Mouse (Mus musculus): ENCODE data around the gene Spire2. TPM values are rescaled to one million over a fixed set of nuclear protein-coding genes. Genes with fewer than 3 reads are reported as not detected.
A peak's percentile ranks its signal among the peaks of the same experiment; 100 is the strongest.

Gene Spire2
- polyA plus RNA-seq, 1 experiment: 3.0 TPM

DNA sequence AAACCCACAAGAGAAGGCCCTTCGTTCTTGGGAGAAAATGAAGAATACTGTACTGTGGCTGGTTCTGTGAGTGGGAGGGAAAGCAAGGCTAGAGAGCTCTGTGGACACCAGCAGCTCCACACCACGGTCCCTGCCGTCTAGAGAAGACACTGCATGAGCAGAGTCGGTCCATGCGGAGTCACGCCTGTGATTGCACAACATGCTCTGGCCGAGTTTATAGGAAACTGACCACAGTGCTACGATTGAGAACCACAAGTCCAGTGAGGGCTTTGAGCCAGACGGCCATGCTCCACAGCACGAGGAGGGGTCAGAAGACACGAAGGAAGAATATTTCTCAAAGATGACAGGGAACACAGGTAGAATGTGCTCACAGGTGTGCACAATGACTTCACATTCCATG lies 34.2 kb upstream of the Spire2 start:
- Histone ChIP-seq H3K4me1 (ENCODE audit: control insufficient read depth, insufficient read depth, low read length) (no peaks in the 10 kb centered on the region), H3K4me3 (ENCODE audit: insufficient read depth, low read length) (no peak overlapping the region), H3K27ac (ENCODE audit: insufficient read depth, low read length) (no peak overlapping the region)
- TF ChIP-seq CTCF (IDR thresholded peaks at IDR 0.05; ENCODE audit: borderline replicate concordance, insufficient read depth, low read length): no peak
- no peak for TF ChIP-seq POLR2A (IDR thresholded peaks at IDR 0.05; ENCODE audit: low read depth, low read length)

DNA sequence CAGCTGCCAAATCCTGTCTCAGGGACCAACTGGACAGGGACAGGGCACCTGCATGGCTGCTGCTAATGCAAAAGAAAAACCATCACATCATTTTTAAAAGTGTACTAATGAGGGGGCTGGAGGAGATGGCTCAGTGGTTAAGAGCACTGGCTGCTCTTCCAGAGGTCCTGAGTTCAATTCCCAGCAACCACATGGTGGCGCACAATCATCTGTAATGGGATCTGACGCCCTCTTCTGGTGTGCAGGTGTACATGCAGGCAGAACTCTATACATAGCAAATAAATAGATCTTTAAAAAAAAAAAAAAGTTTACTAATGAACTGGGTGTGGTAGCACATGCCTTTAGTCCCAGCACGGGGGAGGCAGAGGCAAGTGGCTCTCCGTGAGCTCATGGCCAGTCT lies 23.8 kb upstream of the Spire2 start:
- Histone ChIP-seq H3K4me3 (ENCODE audit: insufficient read depth, low read length) (no peak overlapping the region), H3K4me1 (ENCODE audit: control insufficient read depth, insufficient read depth, low read length) (no peaks in the 10 kb centered on the region), H3K27ac (ENCODE audit: insufficient read depth, low read length) (no peak overlapping the region)
- TF ChIP-seq POLR2A (IDR thresholded peaks at IDR 0.05; ENCODE audit: low read depth, low read length): no peak
- TF ChIP-seq CTCF (IDR thresholded peaks at IDR 0.05; ENCODE audit: borderline replicate concordance, insufficient read depth, low read length): no peak

DNA sequence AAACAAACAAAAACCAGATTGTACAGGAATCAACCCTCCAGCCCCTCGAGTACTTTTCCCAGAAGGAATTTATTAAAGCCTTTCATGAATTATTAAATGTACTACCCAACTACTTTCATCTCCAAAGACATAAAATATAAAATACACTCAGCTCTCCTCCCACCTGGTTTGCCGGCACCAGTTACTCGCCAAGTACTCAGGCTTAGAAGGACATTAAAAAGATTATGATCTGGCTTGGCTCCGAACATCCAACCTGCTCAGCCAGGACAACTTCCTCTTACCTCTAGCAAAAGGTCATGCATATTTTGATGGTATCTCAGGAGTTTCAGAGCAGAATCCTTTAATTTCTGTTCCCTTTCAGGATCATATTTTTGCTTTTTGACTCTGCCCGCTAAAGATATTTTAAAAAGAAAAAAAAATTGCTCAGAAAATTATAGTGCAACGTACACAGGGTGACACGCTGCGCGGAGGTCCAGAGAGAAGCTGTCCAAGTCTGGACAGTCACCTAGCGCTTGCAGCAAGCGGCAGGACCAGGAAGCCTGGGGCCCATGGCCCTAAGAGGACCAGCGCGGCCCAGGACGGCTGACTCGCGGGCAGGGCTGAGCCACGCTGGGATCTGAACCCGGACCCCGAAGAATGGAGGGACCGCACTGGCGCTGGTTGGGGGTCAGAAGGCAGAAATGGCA lies 14.6 kb upstream of the Spire2 start:
- H3K4me3 ChIP-seq (ENCODE audit: insufficient read depth, low read length): peak overlapping the region; percentile 62
- H3K27ac ChIP-seq (ENCODE audit: insufficient read depth, low read length): no peak overlapping the region
- no peaks in the 10 kb centered on the region for H3K4me1 ChIP-seq (ENCODE audit: control insufficient read depth, insufficient read depth, low read length)
- TF ChIP-seq CTCF (IDR thresholded peaks at IDR 0.05; ENCODE audit: borderline replicate concordance, insufficient read depth, low read length) (no peak), POLR2A (IDR thresholded peaks at IDR 0.05; ENCODE audit: low read depth, low read length) (no peak)

DNA sequence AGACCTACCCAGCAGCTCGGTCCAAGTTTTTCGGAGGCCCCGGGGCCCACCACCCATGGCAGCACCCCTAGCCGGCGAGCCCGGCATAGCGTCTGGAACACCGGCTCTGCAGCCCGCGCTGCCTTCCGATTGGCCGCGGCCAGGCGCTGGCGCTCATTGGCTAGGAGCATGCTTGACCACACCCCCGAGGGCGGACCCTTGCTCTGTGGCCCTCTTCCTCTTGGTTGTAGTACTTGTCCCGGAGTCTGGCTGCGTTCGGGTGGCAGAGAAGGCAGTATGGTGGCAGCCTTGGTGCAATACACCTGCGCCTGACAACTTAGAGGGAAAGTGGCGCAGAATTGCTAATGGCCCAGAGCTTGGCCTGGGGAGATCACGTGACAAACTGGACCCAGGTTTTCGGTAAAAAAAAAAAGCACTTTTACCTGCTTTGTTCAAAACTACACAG lies 14.0 kb upstream of the Spire2 start, which contains the start of gene Fanca:
Gene Fanca (minus strand): TSS at position 110 of the 445 bp plus-strand sequence.
- no peaks in the 10 kb centered on the region for H3K4me1 ChIP-seq (ENCODE audit: control insufficient read depth, insufficient read depth, low read length)
- TF ChIP-seq POLR2A (IDR thresholded peaks at IDR 0.05; ENCODE audit: low read depth, low read length) (peak; percentile 86), CTCF (IDR thresholded peaks at IDR 0.05; ENCODE audit: borderline replicate concordance, insufficient read depth, low read length) (no peak)
- peak within 1 kb of the TSS; percentile 62 for H3K4me3 ChIP-seq (ENCODE audit: insufficient read depth, low read length)
- no peak within 1 kb of the TSS for H3K27ac ChIP-seq (ENCODE audit: insufficient read depth, low read length)

DNA sequence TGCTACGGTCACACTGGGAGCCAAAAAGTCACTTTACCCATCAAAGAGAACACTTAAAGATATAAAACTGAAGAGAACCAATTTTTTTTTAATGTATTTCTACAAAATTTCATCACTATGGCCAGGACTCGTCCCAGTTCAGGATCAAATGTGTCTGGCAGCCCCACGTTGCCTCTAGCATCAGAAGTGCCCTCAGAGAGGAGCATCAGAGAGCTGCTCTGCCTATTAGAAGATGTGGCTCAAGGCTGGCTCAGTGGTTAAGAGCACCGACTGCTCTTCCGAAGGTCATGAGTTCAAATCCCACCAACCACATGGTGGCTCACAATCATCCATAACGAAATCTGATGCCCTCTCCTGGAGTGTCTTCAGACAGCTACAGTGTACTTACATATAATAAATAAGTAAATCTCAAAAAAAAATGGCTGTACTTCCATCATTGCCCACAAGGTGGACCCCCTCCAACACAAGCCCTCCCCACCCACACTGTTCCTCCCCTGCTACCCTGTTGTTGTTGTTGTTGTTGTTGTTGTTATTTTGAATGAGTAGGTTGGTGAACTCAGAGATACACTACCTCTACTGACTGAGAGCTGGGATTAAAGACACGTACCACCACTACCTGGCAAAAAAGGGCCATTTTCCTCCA lies 12.9 kb upstream of the Spire2 start:
- peak; percentile 47; the same call in 1 of the 2 replicates for TF ChIP-seq CTCF (IDR thresholded peaks at IDR 0.05; ENCODE audit: borderline replicate concordance, insufficient read depth, low read length)
- no peak for TF ChIP-seq POLR2A (IDR thresholded peaks at IDR 0.05; ENCODE audit: low read depth, low read length)
- no peak overlapping the region for H3K27ac ChIP-seq (ENCODE audit: insufficient read depth, low read length)
- no peak overlapping the region for H3K4me3 ChIP-seq (ENCODE audit: insufficient read depth, low read length)
- no peaks in the 10 kb centered on the region for H3K4me1 ChIP-seq (ENCODE audit: control insufficient read depth, insufficient read depth, low read length)

DNA sequence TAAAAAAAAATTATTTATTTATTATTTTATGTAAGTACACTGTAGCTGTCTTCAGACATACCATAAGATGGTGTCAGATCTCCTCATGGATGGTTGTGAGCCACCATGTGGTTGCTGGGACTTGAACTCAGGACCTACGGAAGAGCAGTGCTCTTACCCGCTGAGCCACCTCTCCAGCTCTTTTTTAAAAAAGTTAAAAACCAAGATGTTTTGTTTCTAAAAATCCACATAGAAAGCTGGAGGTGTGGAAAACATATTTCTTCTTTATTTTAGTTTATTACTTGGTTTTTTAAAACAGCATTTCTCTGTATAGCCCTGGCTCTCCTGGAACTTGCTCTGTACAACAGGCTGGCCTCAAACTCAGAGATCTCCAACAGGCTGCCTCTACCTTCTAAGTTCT lies 4.0 kb upstream of the Spire2 start:
- Histone ChIP-seq H3K4me1 (ENCODE audit: control insufficient read depth, insufficient read depth, low read length) (peaks cover 12% of the 10 kb centered on the region), H3K4me3 (ENCODE audit: insufficient read depth, low read length) (no peak overlapping the region), H3K27ac (ENCODE audit: insufficient read depth, low read length) (no peak overlapping the region)
- TF ChIP-seq POLR2A (IDR thresholded peaks at IDR 0.05; ENCODE audit: low read depth, low read length) (no peak), CTCF (IDR thresholded peaks at IDR 0.05; ENCODE audit: borderline replicate concordance, insufficient read depth, low read length) (no peak)

DNA sequence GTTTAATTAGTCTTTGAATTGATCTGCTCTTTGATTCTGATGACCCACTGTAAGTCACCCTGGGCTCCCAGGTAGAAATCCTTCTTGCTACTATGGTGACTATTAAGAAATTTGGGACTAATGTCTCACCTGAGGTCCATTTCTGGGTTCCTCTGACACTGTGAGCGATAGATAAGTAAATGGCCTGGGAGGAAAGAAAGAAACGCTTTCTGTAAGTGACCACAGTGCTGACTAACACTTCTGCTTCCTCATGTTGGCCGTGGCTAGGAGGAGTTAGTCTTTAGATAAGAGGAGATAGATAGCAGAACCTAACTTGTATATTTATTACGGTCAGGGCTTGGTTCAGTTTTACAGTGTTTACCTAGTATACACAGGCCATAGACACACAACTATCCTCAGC lies 3.2 kb upstream of the Spire2 start:
- no peak for TF ChIP-seq POLR2A (IDR thresholded peaks at IDR 0.05; ENCODE audit: low read depth, low read length)
- TF ChIP-seq CTCF (IDR thresholded peaks at IDR 0.05; ENCODE audit: borderline replicate concordance, insufficient read depth, low read length): no peak
- H3K27ac ChIP-seq (ENCODE audit: insufficient read depth, low read length): no peak overlapping the region
- H3K4me1 ChIP-seq (ENCODE audit: control insufficient read depth, insufficient read depth, low read length): peaks cover 12% of the 10 kb centered on the region

DNA sequence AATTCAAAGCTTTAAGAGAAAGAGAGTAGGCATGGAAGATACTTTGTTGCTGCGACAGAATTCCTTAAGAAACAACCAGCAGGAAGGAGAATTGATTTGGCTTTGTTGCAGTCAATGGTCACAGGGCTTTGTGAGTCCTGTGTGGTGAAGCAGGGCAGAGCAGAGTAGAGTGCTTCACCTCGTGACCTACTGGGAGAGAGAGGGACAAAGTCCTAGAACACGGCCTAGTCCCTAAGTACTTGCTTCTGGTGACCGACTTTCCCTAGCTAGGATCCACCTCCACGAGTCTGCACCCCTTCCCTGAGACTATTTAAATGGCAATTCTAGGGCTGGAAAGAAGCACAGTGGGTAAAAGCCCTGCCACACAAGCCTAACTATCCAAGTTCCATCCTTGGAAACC lies 2.6 kb upstream of the Spire2 start:
- Histone ChIP-seq H3K4me1 (ENCODE audit: control insufficient read depth, insufficient read depth, low read length) (peaks cover 12% of the 10 kb centered on the region), H3K4me3 (ENCODE audit: insufficient read depth, low read length) (no peak overlapping the region), H3K27ac (ENCODE audit: insufficient read depth, low read length) (no peak overlapping the region)
- TF ChIP-seq CTCF (IDR thresholded peaks at IDR 0.05; ENCODE audit: borderline replicate concordance, insufficient read depth, low read length) (no peak), POLR2A (IDR thresholded peaks at IDR 0.05; ENCODE audit: low read depth, low read length) (no peak)

More for the DNA sequence above, 3.2 kb upstream of the Spire2 start:
- no peak overlapping the region for H3K4me3 ChIP-seq (ENCODE audit: insufficient read depth, low read length)

DNA sequence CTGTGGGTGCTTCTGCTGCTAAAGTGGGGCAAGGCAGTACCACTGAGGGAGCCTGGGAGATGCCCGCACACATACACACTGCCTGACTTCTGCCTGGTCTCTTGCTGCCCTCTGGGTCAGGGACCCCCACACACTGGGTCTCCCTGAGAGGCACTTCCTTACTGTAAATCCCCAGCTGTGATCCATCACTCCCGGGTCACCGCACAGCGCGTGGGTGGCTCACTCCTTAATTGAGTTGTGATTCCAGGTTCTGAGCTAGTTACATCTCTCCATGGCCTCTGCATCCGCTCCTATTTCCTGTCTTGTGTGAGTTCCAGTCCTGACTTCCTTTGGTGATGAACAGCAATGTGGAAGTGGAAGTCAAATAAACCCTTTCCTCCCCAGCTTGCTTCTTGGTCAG lies 1.8 kb upstream of the Spire2 start:
- peak overlapping the region; percentile 81 for H3K27ac ChIP-seq (ENCODE audit: insufficient read depth, low read length)
- no peak overlapping the region for H3K4me3 ChIP-seq (ENCODE audit: insufficient read depth, low read length)
- no peak for TF ChIP-seq CTCF (IDR thresholded peaks at IDR 0.05; ENCODE audit: borderline replicate concordance, insufficient read depth, low read length)
- TF ChIP-seq POLR2A (IDR thresholded peaks at IDR 0.05; ENCODE audit: low read depth, low read length): no peak
- peaks cover 12% of the 10 kb centered on the region for H3K4me1 ChIP-seq (ENCODE audit: control insufficient read depth, insufficient read depth, low read length)

DNA sequence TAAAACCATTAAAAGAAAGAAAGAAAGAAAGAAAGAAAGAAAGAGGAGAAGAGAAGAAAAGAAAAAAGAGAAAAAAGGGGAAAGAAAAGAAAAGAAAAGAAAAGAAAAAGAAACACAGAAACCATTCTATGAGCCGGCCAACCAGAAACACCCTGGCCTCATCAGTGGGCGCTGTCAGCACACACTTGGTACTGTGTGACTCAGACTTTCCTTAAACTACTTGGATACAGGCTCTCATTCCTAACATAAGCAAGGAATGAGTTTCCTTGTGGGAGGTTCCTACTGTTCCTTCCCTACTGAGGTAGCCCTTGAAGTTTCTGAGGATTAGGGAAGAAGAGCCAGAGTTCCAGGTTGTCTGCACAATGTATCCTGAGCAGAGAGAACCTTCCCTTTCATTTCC lies 1.2 kb upstream of the Spire2 start:
- TF ChIP-seq CTCF (IDR thresholded peaks at IDR 0.05; ENCODE audit: borderline replicate concordance, insufficient read depth, low read length): no peak
- peak; percentile 70 for TF ChIP-seq POLR2A (IDR thresholded peaks at IDR 0.05; ENCODE audit: low read depth, low read length)

More for the DNA sequence above, 1.2 kb upstream of the Spire2 start:
- Histone ChIP-seq H3K4me1 (ENCODE audit: control insufficient read depth, insufficient read depth, low read length) (peaks cover 12% of the 10 kb centered on the region), H3K4me3 (ENCODE audit: insufficient read depth, low read length) (no peak overlapping the region), H3K27ac (ENCODE audit: insufficient read depth, low read length) (peak overlapping the region; percentile 98)
